Comparison of ENCODE assay signal across 7 mouse cellular contexts in the genomic region with DNA sequence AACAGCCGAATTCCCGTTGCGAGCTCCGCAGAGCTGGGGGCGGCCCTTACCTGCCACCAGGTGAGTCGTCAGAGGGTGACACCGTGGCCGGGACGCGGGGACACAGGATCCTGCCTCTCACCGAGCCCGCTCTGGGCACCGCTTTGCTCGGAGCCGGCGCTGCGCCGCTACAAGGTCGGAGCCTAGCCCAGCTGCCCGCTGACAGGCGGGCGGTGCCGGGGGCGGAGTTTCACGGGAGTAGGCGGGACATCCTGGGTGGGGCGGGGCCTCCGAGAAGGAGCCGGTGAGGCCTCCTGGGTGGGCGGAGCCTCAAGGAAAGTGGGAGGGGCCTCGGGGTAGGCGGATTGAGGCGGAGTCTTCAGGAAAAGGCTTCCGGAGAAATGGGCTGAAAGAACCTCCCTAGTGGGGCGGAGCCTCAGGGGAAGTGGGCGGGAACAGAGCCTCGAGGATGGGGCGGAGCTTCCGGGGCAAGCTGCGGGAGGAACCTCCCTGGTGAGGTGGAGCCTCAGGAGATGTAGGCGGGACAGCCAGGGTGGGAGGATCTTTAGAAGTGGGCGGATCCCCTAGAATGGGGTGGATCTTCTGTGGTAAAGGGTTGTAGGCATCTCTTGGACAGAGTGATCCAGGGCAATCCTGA. TPM values are rescaled to one million over a fixed set of nuclear protein-coding genes. Genes with fewer than 3 reads are reported as not detected.
DNase-seq lines count a peak whose midpoint lies in the region; ATAC-seq lines count a peak whose summit lies in the region.

Gene Abcb9, minus strand, starts transcription at position 203 of the 637 bp plus-strand sequence.

- peaks cover 8% of the 10 kb centered on the region for H3K4me1 ChIP-seq in embryonic facial prominence, embryonic 12.5 days
- no peaks in the 10 kb centered on the region for H3K4me1 ChIP-seq in limb, embryonic 11.5 days (ENCODE audit: control insufficient read depth, insufficient read depth, low read length)
- H3K4me1 ChIP-seq in midbrain, embryonic 14.5 days (ENCODE audit: control insufficient read depth, insufficient read depth, low read length) = peaks cover 10% of the 10 kb centered on the region; the same call in 1 of the 2 replicates

- DNase-seq in adrenal gland, postnatal 25 days = peak; percentile 97
- DNase-seq in heart, adult 11 months = peak; percentile 100
- DNase-seq in kidney, adult 18-20 months = peak; percentile 100
- DNase-seq in limb, embryonic 11.5 days (ENCODE audit: low spot score) = peak; percentile 85
- DNase-seq in midbrain, embryonic 14.5 days = peak; percentile 86
- DNase-seq in spleen, adult 18-20 months = peak; percentile 99 to 100

- H3K4me2 ChIP-seq in embryonic facial prominence, embryonic 12.5 days (replicated peaks) = peak within 1 kb of the TSS; percentile 78
- H3K4me2 ChIP-seq in limb, embryonic 11.5 days (ENCODE audit: low read depth, severe bottlenecking) = peak within 1 kb of the TSS; percentile 71
- peak within 1 kb of the TSS; percentile 57 for H3K4me2 ChIP-seq in midbrain, embryonic 14.5 days (ENCODE audit: low read length)

- WGBS in embryonic facial prominence, embryonic 12.5 days = 2% methylated on average over 42 of the region's 42 CpGs
- WGBS in limb, embryonic 11.5 days = 1% methylated on average over 41 of the region's 42 CpGs
- 1% methylated on average over 42 of the region's 42 CpGs for WGBS in midbrain, embryonic 14.5 days

- no peaks in the 10 kb centered on the region for H3K9me3 ChIP-seq in embryonic facial prominence, embryonic 12.5 days
- peaks cover 3% of the 10 kb centered on the region; the same call in 1 of the 2 replicates for H3K9me3 ChIP-seq in limb, embryonic 11.5 days (ENCODE audit: control insufficient read depth, low read length)
- no peaks in the 10 kb centered on the region for H3K9me3 ChIP-seq in midbrain, embryonic 14.5 days (ENCODE audit: control insufficient read depth, low read length)

- H3K27ac ChIP-seq in embryonic facial prominence, embryonic 12.5 days = no peak within 1 kb of the TSS
- no peak within 1 kb of the TSS for H3K27ac ChIP-seq in limb, embryonic 11.5 days (replicated peaks; ENCODE audit: low read depth, low read length)
- no peak within 1 kb of the TSS for H3K27ac ChIP-seq in midbrain, embryonic 14.5 days (replicated peaks; ENCODE audit: low read depth, low read length)

- no peaks in the 10 kb centered on the region for H3K36me3 ChIP-seq in embryonic facial prominence, embryonic 12.5 days
- H3K36me3 ChIP-seq in limb, embryonic 11.5 days (ENCODE audit: control insufficient read depth, insufficient read depth, low read length) = no peaks in the 10 kb centered on the region
- H3K36me3 ChIP-seq in midbrain, embryonic 14.5 days (ENCODE audit: control insufficient read depth, insufficient read depth, low read length) = no peaks in the 10 kb centered on the region

- H3K27me3 ChIP-seq in embryonic facial prominence, embryonic 12.5 days = peaks cover 19% of the 10 kb centered on the region; the same call in 1 of the 2 replicates
- peaks cover 10% of the 10 kb centered on the region; the same call in 1 of the 2 replicates for H3K27me3 ChIP-seq in limb, embryonic 11.5 days (ENCODE audit: control insufficient read depth, insufficient read depth, low read length)
- peaks cover 8% of the 10 kb centered on the region for H3K27me3 ChIP-seq in midbrain, embryonic 14.5 days (ENCODE audit: control insufficient read depth, insufficient read depth, low read length)

- peak within 1 kb of the TSS; percentile 49; the same call in 1 of the 2 replicates for H3K9ac ChIP-seq in embryonic facial prominence, embryonic 12.5 days
- no peak within 1 kb of the TSS for H3K9ac ChIP-seq in limb, embryonic 11.5 days (ENCODE audit: low read length)
- H3K9ac ChIP-seq in midbrain, embryonic 14.5 days (replicated peaks; ENCODE audit: low read length) = peak within 1 kb of the TSS; percentile 52

- 0 out of 2 replicates have a peak, but pooled peaks have one; percentile 41 for ATAC-seq in embryonic facial prominence, embryonic 12.5 days (ENCODE audit: insufficient number of reproducible peaks, insufficient read depth, low FRiP score, low TSS enrichment)
- ATAC-seq in limb, embryonic 11.5 days (ENCODE audit: insufficient number of reproducible peaks, low FRiP score, low TSS enrichment, low read depth) = 0 out of 2 replicates have a peak, but pooled peaks have one; percentile 54
- ATAC-seq in midbrain, embryonic 14.5 days (ENCODE audit: low FRiP score, low TSS enrichment) = peak; percentile 73; the same call in 1 of the 2 replicates

- H3K4me3 ChIP-seq in embryonic facial prominence, embryonic 12.5 days = peak within 1 kb of the TSS; percentile 45
- peak within 1 kb of the TSS; percentile 35 for H3K4me3 ChIP-seq in limb, embryonic 11.5 days (ENCODE audit: low read depth, low read length)
- peak within 1 kb of the TSS; percentile 42 for H3K4me3 ChIP-seq in midbrain, embryonic 14.5 days (replicated peaks; ENCODE audit: low read depth, low read length)

RNA-seq across cellular contexts. Expression of gene Abcb9, which starts in this region (rescaled TPM):
- total RNA-seq in adrenal gland, postnatal 25 days (2021) = 10.8 and 11.8 TPM in 2 replicates
- 1.3 and 1.9 TPM in 2 replicates for polyA plus RNA-seq in embryonic facial prominence, embryonic 12.5 days (2016; fragmentation: Nextera tagmentation; extraction: Ambion mirVana)
- 0.20 and 0.47 TPM in 2 replicates for polyA plus RNA-seq in limb, embryonic 11.5 days (2014; fragmentation: Nextera tagmentation; extraction: Ambion mirVana)
- polyA plus RNA-seq in midbrain, embryonic 14.5 days (2014; fragmentation: Nextera tagmentation; extraction: Ambion mirVana) = 10.9 and 11.6 TPM in 2 replicates

Comparison
In these comparisons a context has a peak if more than half of its experiments do, and no peak if none do; other contexts are left out.
1. Peak in DNase-seq, ATAC-seq, H3K4me3 ChIP-seq and H3K4me2 ChIP-seq in limb, embryonic 11.5 days; RNA of the gene not detected or under 1 TPM.